Mouse (Mus musculus) heart, postnatal 0 days (tissue): ENCODE measurements at regions not wholly inside any gene's neighbourhood (a gene's known extent, or its start where the extent isn't known, plus 50 kb on each side); places are given as distances from the start of the nearest gene placed in this dataset.

Experiments used
- ATAC-seq: fragments of 200-750 bp; cut with Nextera tagmentation; 2 replicates; pipeline ENCODE4 v1.8.0; 2017; ENCODE audit warnings: low read depth, moderate number of reproducible peaks, moderate library complexity; ENCODE audit not compliant: insufficient read depth
- DNase-seq: peaks from one replicate; pipeline ENCODE4 v3.0.0-alpha.2; 2016; ENCODE audit warnings: low spot score
- H3K27ac ChIP-seq: fragments of 300-500 bp; sonication (generic); 2 replicates; pipeline ENCODE4 v1.5.1; 2014; ENCODE audit warnings: low read depth, mild to moderate bottlenecking
- H3K27me3 ChIP-seq: fragments of 300-500 bp; sonication (generic); 2 replicates; pipeline ENCODE4 v1.6.1; 2014; ENCODE audit warnings: low read length, mixed read lengths; ENCODE audit not compliant: control insufficient read depth, insufficient read depth
- H3K36me3 ChIP-seq: fragments of 300-500 bp; sonication (generic); replicated peaks from 2 replicates; pipeline ENCODE4 v1.6.1; 2014; ENCODE audit warnings: low read length, mixed read lengths; ENCODE audit not compliant: control insufficient read depth, insufficient read depth
- H3K4me1 ChIP-seq: fragments of 300-500 bp; sonication (generic); 2 replicates; pipeline ENCODE4 v1.6.1; 2014; ENCODE audit warnings: antibody characterized with exemption; ENCODE audit not compliant: control insufficient read depth, insufficient read depth
- H3K4me2 ChIP-seq: fragments of 300-500 bp; sonication (generic); 2 replicates; pipeline ENCODE4 v1.6.1; 2014; ENCODE audit warnings: low read depth, mild to moderate bottlenecking, low read length, moderate library complexity
- H3K4me3 ChIP-seq: fragments of 300-500 bp; sonication (generic); 2 replicates; pipeline ENCODE4 v1.5.1; 2014; ENCODE audit warnings: low read depth, low read length
- H3K9ac ChIP-seq: fragments of 300-500 bp; sonication (generic); replicated peaks from 2 replicates; pipeline ENCODE4 v1.6.1; 2014; ENCODE audit warnings: low read depth, low read length, mixed read lengths
- H3K9me3 ChIP-seq: fragments of 300-500 bp; sonication (generic); replicated peaks from 2 replicates; pipeline ENCODE4 v1.6.1; 2016; ENCODE audit warnings: low read length; ENCODE audit not compliant: control insufficient read depth
- CTCF ChIP-seq: IDR thresholded peaks from 2 replicates; pipeline ENCODE4 v1.5.1; 2016; ENCODE audit warnings: antibody characterized with exemption, control low read depth, low read depth
- EP300 ChIP-seq: IDR thresholded peaks from 2 replicates; pipeline ENCODE4 v1.6.1; 2016; ENCODE audit warnings: antibody characterized with exemption, low read depth
- WGBS: fragments of 180-500 bp; shearing (Covaris S2); extraction: QIAGEN DNeasy Blood & Tissue Kit; methylation state at CpG from one replicate; pipeline ENCODE4 v1.1.7; 2014; 5-methylcytosine and 5-hydroxymethylcytosine counted together

DNA sequence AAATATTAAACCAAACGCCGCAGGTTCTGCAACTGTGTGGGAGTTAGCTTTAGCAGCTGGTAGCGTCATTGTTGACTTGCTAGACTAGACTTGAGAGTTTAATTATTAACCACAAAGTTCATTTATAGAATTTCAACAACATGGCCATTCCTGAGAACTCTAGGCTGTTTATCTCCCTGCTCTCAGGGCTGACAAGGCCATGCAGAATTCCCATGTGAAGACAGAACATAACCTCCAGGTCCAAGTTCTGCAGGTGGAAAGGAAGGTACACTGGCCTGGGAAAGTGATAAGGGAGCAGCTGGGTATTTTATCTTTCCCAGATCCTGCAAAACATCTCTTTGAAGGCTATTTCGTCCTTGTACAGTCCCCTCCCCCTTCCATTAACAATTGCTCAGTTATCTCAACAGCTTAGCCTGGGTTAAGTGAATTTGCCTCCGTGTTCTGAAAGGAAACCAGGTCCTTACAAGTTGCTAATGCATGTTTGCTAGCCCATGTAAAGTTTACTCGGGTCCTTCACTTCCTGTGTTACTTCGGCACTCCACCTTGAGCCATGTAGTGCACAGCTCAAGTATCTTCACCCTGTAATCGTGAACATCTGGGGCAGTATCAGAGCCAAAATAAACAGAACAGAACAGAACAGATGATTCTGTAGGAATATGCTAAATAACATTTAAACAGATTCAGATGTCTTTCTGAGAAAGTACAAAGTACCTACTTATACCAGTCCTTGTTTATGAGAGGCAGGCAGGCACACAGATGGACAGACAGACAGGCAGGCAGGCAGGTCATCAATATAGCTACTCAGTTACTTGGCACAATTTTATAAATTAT is 537.0 kb upstream of the N6amt1 start:
- no peak overlapping the region for H3K27ac ChIP-seq
- H3K4me2 ChIP-seq, result no peak overlapping the region
- H3K9me3 ChIP-seq, result no peaks in the 10 kb centered on the region
- DNase-seq (no peak), ATAC-seq (no peak)
- TF ChIP-seq CTCF (no peak), EP300 (no peak)
- H3K36me3 ChIP-seq, result no peaks in the 10 kb centered on the region
- H3K27me3 ChIP-seq, result no peaks in the 10 kb centered on the region
- peaks cover 8% of the 10 kb centered on the region; the same call in 1 of the 2 replicates for H3K4me1 ChIP-seq
- H3K9ac ChIP-seq, result no peak overlapping the region
- WGBS, result 23% methylated on average over 8 of the region's 8 CpGs
- H3K4me3 ChIP-seq, result no peak overlapping the region

GRCm38 (mm10) chr16:86816006-86816405 is 538.0 kb upstream of the N6amt1 start:
- 89% methylated on average over 2 of the region's 2 CpGs for WGBS
- ATAC-seq (no peak), DNase-seq (no peak)

GRCm38 (mm10) chr16:86812692-86813091 is 541.3 kb upstream of the N6amt1 start:
- H3K4me1 ChIP-seq, result peaks cover 8% of the 10 kb centered on the region; the same call in 1 of the 2 replicates
- WGBS, result 63% methylated on average over 5 of the region's 5 CpGs
- no peak overlapping the region for H3K9ac ChIP-seq
- no peaks in the 10 kb centered on the region for H3K9me3 ChIP-seq
- no peaks in the 10 kb centered on the region for H3K27me3 ChIP-seq
- DNase-seq, result no peak
- H3K4me2 ChIP-seq, result no peak overlapping the region
- H3K4me3 ChIP-seq, result no peak overlapping the region
- no peaks in the 10 kb centered on the region for H3K36me3 ChIP-seq
- TF ChIP-seq EP300 (no peak), CTCF (no peak)
- H3K27ac ChIP-seq, result no peak overlapping the region
- ATAC-seq, result no peak

More at GRCm38 (mm10) chr16:86816006-86816405, 538.0 kb upstream of the N6amt1 start:
- no peaks in the 10 kb centered on the region for H3K27me3 ChIP-seq
- H3K27ac ChIP-seq, result no peak overlapping the region
- no peaks in the 10 kb centered on the region for H3K36me3 ChIP-seq
- H3K4me3 ChIP-seq, result no peak overlapping the region
- H3K4me1 ChIP-seq, result peaks cover 8% of the 10 kb centered on the region; the same call in 1 of the 2 replicates
- H3K4me2 ChIP-seq, result no peak overlapping the region
- no peak for TF ChIP-seq EP300
- no peak for TF ChIP-seq CTCF
- H3K9ac ChIP-seq, result no peak overlapping the region
- no peaks in the 10 kb centered on the region for H3K9me3 ChIP-seq

DNA sequence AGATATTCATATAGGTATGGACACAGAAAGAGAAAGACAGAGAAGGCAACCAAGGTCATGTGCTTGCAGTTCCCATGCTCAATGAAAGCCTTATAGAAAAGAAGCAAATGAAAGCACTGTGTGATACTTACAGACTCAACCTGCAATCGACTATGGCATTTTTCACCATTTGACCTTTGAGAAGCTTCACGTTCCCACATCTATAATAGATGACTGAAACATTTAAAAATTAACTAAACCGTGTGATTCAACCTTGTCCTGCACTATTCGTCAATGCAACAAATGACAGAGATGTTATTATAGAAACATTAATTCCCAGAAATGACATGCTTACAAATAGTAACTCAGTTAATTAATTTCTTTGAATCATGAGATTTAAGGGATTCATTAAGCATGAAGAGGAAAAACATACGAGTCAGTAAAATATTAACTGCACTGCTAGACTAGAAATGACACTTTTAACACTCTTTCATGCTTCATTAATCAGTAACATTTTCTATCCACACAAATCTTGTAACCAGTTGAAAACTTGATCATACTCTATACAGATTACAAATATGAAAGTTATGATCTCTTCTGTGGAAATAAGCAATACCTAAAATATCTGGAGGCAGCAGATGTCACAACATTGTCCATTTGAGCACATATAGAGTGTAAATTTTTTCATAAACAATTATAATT is 545.2 kb upstream of the N6amt1 start:
- no peak overlapping the region for H3K4me2 ChIP-seq
- H3K4me1 ChIP-seq, result no peaks in the 10 kb centered on the region
- no peaks in the 10 kb centered on the region for H3K9me3 ChIP-seq
- H3K27me3 ChIP-seq, result no peaks in the 10 kb centered on the region
- no peak overlapping the region for H3K27ac ChIP-seq
- ATAC-seq (no peak), DNase-seq (no peak)
- 79% methylated on average over 5 of the region's 5 CpGs for WGBS
- no peaks in the 10 kb centered on the region for H3K36me3 ChIP-seq
- no peak overlapping the region for H3K4me3 ChIP-seq
- H3K9ac ChIP-seq, result no peak overlapping the region
- no peak for TF ChIP-seq EP300
- TF ChIP-seq CTCF, result no peak

DNA sequence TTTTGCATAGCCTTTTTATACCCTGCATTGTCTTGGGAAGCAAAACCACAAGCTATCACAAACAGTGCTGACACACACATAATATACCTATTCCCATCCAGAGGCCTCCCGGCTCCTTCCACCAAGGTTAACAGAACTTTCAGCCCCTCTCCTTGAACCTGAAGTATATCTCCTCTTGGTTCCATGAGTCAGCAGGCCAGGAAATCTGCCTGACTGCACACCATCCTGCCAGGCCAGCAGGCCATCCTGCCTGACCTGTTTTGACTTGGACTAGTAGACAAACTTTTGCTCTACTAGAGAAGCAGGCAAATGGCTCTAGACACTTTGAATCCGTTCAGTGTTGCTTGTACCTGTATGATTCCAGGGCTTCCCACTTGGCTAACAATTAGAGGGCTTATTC is 547.6 kb upstream of the N6amt1 start:
- Histone ChIP-seq H3K36me3 (no peaks in the 10 kb centered on the region), H3K4me2 (no peak overlapping the region), H3K9ac (no peak overlapping the region), H3K9me3 (no peaks in the 10 kb centered on the region), H3K4me1 (no peaks in the 10 kb centered on the region), H3K27ac (no peak overlapping the region), H3K4me3 (no peak overlapping the region), H3K27me3 (no peaks in the 10 kb centered on the region)
- ATAC-seq, result no peak
- TF ChIP-seq EP300 (no peak), CTCF (no peak)
- WGBS, result 60% methylated on average over 2 of the region's 2 CpGs
- no peak for DNase-seq
